Mouse (Mus musculus) cortical plate, adult 2 months (tissue): ENCODE data around the gene Mettl7b.

Experiments
- CTCF ChIP-seq: fragments of 200-500 bp; IDR thresholded peaks from 2 replicates; pipeline ENCODE4 v1.5.1; 2011; ENCODE audit warnings: mild to moderate bottlenecking, control low read depth, low read length; ENCODE audit not compliant: insufficient read depth; ENCODE audit errors: extremely low read depth
- POLR2A ChIP-seq: fragments of 200-500 bp; IDR thresholded peaks from 2 replicates; pipeline ENCODE4 v1.6.1; 2011; ENCODE audit warnings: mild to moderate bottlenecking, low read length, control low read depth; ENCODE audit not compliant: insufficient read depth; ENCODE audit errors: extremely low read depth

GRCm38 (mm10) chr10:128933976-128934721, 26.6 kb downstream of the Mettl7b start:
- TF ChIP-seq CTCF (no peak), POLR2A (no peak)
